Mouse (Mus musculus): Measurements from ENCODE around the gene Fam204a.
A peak's percentile ranks its signal among the peaks of the same experiment; 100 is the strongest.

Gene Fam204a

GRCm38 (mm10) chr19:60225899-60226844, at the start of gene Fam204a:
TSS of gene Fam204a (minus strand) at chr19:60226701.
- DNase-seq (ENCODE audit: inconsistent age in 2 of 2, low spot score in 1 of 2) = peak; percentile 94 to 98

- no peak for DNase-seq (ENCODE audit: inconsistent age in 2 of 2, low spot score in 1 of 2)
Observed at GRCm38 (mm10) chr19:60265789-60266188, 39.3 kb upstream of the Fam204a start.

- no peak for DNase-seq (ENCODE audit: inconsistent age in 2 of 2, low spot score in 1 of 2)
Observed at GRCm38 (mm10) chr19:60260689-60261088, 34.2 kb upstream of the Fam204a start.

- DNase-seq (ENCODE audit: inconsistent age in 2 of 2, low spot score in 1 of 2) = peak in 1 of 2 experiments; percentile 24
Observed at GRCm38 (mm10) chr19:60252021-60252420, 25.5 kb upstream of the Fam204a start.

GRCm38 (mm10) chr19:60251197-60251596, 24.7 kb upstream of the Fam204a start:
- no peak for DNase-seq (ENCODE audit: inconsistent age in 2 of 2, low spot score in 1 of 2)

- DNase-seq (ENCODE audit: inconsistent age in 2 of 2, low spot score in 1 of 2) = no peak
Observed at GRCm38 (mm10) chr19:60245250-60245649, 18.7 kb upstream of the Fam204a start.

- DNase-seq (ENCODE audit: inconsistent age in 2 of 2, low spot score in 1 of 2) = no peak
Observed at GRCm38 (mm10) chr19:60242620-60243019, 16.1 kb upstream of the Fam204a start.

- no peak for DNase-seq (ENCODE audit: inconsistent age in 2 of 2, low spot score in 1 of 2)
Observed at GRCm38 (mm10) chr19:60241916-60242602, 15.6 kb upstream of the Fam204a start.

GRCm38 (mm10) chr19:60231542-60231941, 5.0 kb upstream of the Fam204a start:
- DNase-seq (ENCODE audit: inconsistent age in 2 of 2, low spot score in 1 of 2) = no peak

GRCm38 (mm10) chr19:60226845-60227235, 339 bp upstream of the Fam204a start:
- peak in 1 of 2 experiments; percentile 6 for DNase-seq (ENCODE audit: inconsistent age in 2 of 2, low spot score in 1 of 2)

- no peak for DNase-seq (ENCODE audit: inconsistent age in 2 of 2, low spot score in 1 of 2)
Observed at GRCm38 (mm10) chr19:60219395-60219794, 7.1 kb downstream of the Fam204a start.

GRCm38 (mm10) chr19:60217985-60218384, 8.5 kb downstream of the Fam204a start:
- no peak for DNase-seq (ENCODE audit: inconsistent age in 2 of 2, low spot score in 1 of 2)

GRCm38 (mm10) chr19:60208173-60208572, 18.3 kb downstream of the Fam204a start:
- no peak for DNase-seq (ENCODE audit: inconsistent age in 2 of 2, low spot score in 1 of 2)

- no peak for DNase-seq (ENCODE audit: inconsistent age in 2 of 2, low spot score in 1 of 2)
Observed at GRCm38 (mm10) chr19:60204176-60204575, 22.3 kb downstream of the Fam204a start.

- DNase-seq (ENCODE audit: inconsistent age in 2 of 2, low spot score in 1 of 2) = no peak
Observed at GRCm38 (mm10) chr19:60200294-60200693, 26.2 kb downstream of the Fam204a start.

- DNase-seq (ENCODE audit: inconsistent age in 2 of 2, low spot score in 1 of 2) = no peak
Observed at GRCm38 (mm10) chr19:60199152-60199551, 27.3 kb downstream of the Fam204a start.

GRCm38 (mm10) chr19:60192790-60193189, 33.7 kb downstream of the Fam204a start:
- no peak for DNase-seq (ENCODE audit: inconsistent age in 2 of 2, low spot score in 1 of 2)

GRCm38 (mm10) chr19:60189206-60189605, 37.3 kb downstream of the Fam204a start:
- DNase-seq (ENCODE audit: inconsistent age in 2 of 2, low spot score in 1 of 2) = no peak

- DNase-seq (ENCODE audit: inconsistent age in 2 of 2, low spot score in 1 of 2) = no peak
Observed at GRCm38 (mm10) chr19:60182901-60183300, 43.6 kb downstream of the Fam204a start.

- DNase-seq (ENCODE audit: inconsistent age in 2 of 2, low spot score in 1 of 2) = no peak
Observed at GRCm38 (mm10) chr19:60182171-60182570, 44.3 kb downstream of the Fam204a start.

- no peak for DNase-seq (ENCODE audit: inconsistent age in 2 of 2, low spot score in 1 of 2)
Observed at GRCm38 (mm10) chr19:60178771-60179563, 47.5 kb downstream of the Fam204a start.
